Mouse (Mus musculus): ENCODE measurements around the gene Nek7. TPM values are rescaled to one million over a fixed set of nuclear protein-coding genes. Genes with fewer than 3 reads are reported as not detected.

The Nek7 gene
- polyA plus RNA-seq, 1 experiment from 2014 or later = 39.0 TPM

DNA sequence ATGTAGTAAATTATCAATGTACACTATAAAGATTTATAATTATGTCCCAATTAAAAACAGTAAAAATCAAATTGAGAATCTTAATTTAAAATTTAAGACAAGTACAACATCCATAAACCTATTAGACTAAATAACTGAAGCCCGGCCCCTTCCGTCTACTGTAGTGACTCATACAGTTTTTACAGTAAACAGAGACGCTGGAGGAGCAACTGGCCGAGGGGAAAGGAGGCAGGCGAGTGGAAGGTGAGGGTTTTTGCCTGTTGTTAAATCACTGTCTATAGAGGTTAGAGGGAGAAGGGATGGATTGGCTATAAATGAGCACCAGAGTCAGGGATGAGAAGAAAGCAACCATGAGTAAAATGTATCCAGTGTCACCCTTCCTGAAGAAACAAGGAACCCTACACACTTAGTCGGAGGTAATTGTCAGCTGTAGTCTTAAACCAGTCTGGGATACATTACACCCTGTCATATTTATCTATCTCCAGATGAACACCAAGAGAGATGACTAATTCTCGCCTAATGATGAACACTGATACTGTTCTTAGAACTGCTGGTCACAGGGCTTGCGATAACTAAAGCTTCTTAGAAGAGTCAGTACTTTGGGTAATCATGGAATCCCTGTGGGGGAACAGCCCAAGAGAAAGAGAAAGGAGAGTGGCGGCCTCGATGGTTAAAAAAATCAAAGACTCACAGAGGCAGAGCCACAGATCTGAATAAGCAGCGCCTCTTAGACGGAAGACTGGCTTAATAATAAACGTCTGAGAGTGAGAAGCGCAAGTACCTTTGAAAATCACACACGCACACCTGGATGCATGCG is 84.0 kb downstream of the Nek7 start:
- no peak overlapping the region for H3K27ac ChIP-seq (replicated peaks; ENCODE audit: low read depth, low read length)
- H3K9ac ChIP-seq (ENCODE audit: low read length) = no peak overlapping the region
- no peak overlapping the region for H3K4me2 ChIP-seq (ENCODE audit: low read depth, severe bottlenecking)
- no peaks in the 10 kb centered on the region for H3K36me3 ChIP-seq (ENCODE audit: control insufficient read depth, insufficient read depth, low read length)
- H3K27me3 ChIP-seq (ENCODE audit: control insufficient read depth, insufficient read depth, low read length) = no peaks in the 10 kb centered on the region
- no peak for ATAC-seq (ENCODE audit: insufficient number of reproducible peaks, low FRiP score, low TSS enrichment, low read depth)
- no peak for DNase-seq (ENCODE audit: low spot score)
- H3K9me3 ChIP-seq (ENCODE audit: control insufficient read depth, low read length) = no peaks in the 10 kb centered on the region
- peaks cover 8% of the 10 kb centered on the region; the same call in 1 of the 2 replicates for H3K4me1 ChIP-seq (ENCODE audit: control insufficient read depth, insufficient read depth, low read length)
- H3K4me3 ChIP-seq (ENCODE audit: low read depth, low read length) = no peak overlapping the region
- 61% methylated on average over 16 of the region's 16 CpGs for WGBS

DNA sequence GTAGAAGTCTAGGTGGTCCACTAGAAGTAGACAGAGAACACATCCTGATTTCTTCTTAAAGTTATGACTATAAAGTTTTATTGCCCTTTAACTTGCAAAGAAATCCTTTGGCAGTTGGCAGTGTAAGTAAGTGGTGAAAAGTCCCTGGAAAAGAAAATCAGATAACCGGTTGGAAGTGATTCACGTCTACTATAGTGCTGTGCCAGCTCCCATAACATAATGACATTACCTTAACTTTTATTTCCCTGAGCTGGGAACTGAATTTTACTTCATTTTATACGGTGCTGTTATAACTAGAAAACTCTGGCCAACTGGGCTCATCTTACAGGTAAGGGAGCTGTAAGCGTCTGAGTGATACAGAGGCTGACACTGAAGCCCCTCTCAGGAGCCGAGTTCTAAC is 89.3 kb downstream of the Nek7 start:
- no peaks in the 10 kb centered on the region for H3K36me3 ChIP-seq (ENCODE audit: control insufficient read depth, insufficient read depth, low read length)
- ATAC-seq (ENCODE audit: insufficient number of reproducible peaks, low FRiP score, low TSS enrichment, low read depth) (no peak), DNase-seq (ENCODE audit: low spot score) (peak; percentile 3)
- no peak overlapping the region for H3K4me3 ChIP-seq (ENCODE audit: low read depth, low read length)
- peaks cover 4% of the 10 kb centered on the region; the same call in 1 of the 2 replicates for H3K4me1 ChIP-seq (ENCODE audit: control insufficient read depth, insufficient read depth, low read length)
- no peak overlapping the region for H3K4me2 ChIP-seq (ENCODE audit: low read depth, severe bottlenecking)
- H3K9me3 ChIP-seq (ENCODE audit: control insufficient read depth, low read length) = no peaks in the 10 kb centered on the region
- H3K27me3 ChIP-seq (ENCODE audit: control insufficient read depth, insufficient read depth, low read length) = no peaks in the 10 kb centered on the region
- H3K9ac ChIP-seq (ENCODE audit: low read length) = no peak overlapping the region
- 78% methylated on average over 5 of the region's 5 CpGs for WGBS
- H3K27ac ChIP-seq (replicated peaks; ENCODE audit: low read depth, low read length) = no peak overlapping the region

DNA sequence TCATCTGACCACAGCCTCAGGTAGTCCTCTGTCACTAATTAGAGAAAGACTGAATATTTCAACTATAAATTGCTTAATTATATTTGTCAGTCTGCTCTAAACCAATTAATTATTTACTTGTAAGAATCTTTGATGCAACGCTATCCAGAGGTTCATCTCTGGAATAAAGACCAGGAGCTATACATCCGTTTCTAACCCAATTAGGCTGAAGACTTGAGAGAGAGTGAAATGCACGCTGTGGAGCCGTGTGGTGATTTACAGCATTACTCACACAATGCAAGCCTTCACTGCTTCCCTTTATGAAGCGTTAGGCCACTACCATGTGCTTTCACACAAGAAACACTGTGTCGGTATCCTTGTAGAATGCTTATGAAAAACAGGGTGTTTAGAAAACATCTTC is 96.0 kb downstream of the Nek7 start:
- Histone ChIP-seq H3K4me2 (ENCODE audit: low read depth, severe bottlenecking) (no peak overlapping the region), H3K9me3 (ENCODE audit: control insufficient read depth, low read length) (no peaks in the 10 kb centered on the region), H3K27ac (replicated peaks; ENCODE audit: low read depth, low read length) (no peak overlapping the region), H3K9ac (ENCODE audit: low read length) (no peak overlapping the region), H3K4me3 (ENCODE audit: low read depth, low read length) (no peak overlapping the region), H3K4me1 (ENCODE audit: control insufficient read depth, insufficient read depth, low read length) (no peaks in the 10 kb centered on the region; the same call in 1 of the 2 replicates), H3K36me3 (ENCODE audit: control insufficient read depth, insufficient read depth, low read length) (no peaks in the 10 kb centered on the region), H3K27me3 (ENCODE audit: control insufficient read depth, insufficient read depth, low read length) (no peaks in the 10 kb centered on the region)
- WGBS = 19% methylated on average over 6 of the region's 6 CpGs
- ATAC-seq (ENCODE audit: insufficient number of reproducible peaks, low FRiP score, low TSS enrichment, low read depth) (no peak), DNase-seq (ENCODE audit: low spot score) (no peak)

DNA sequence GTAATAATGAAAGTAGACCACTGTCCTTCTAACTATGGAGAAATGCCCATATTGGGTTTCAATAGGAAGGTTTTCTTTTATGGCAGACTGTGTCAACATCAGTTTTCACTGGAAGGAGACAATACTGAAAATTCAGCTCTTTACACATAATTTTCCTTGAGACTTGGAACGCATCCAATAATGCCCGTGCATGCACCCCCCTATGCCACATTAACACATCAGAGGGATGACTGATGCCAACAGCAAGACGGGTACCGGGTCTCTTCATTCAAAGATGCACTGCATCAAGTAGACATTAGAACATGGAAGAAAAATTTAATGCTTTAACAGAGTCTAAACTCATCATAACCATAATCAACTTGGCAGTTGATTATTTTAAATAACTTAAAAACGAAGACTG is 101.7 kb downstream of the Nek7 start:
- Histone ChIP-seq H3K4me2 (ENCODE audit: low read depth, severe bottlenecking) (no peak overlapping the region), H3K27me3 (ENCODE audit: control insufficient read depth, insufficient read depth, low read length) (no peaks in the 10 kb centered on the region), H3K4me3 (ENCODE audit: low read depth, low read length) (no peak overlapping the region), H3K9ac (ENCODE audit: low read length) (no peak overlapping the region), H3K27ac (replicated peaks; ENCODE audit: low read depth, low read length) (no peak overlapping the region), H3K36me3 (ENCODE audit: control insufficient read depth, insufficient read depth, low read length) (no peaks in the 10 kb centered on the region), H3K9me3 (ENCODE audit: control insufficient read depth, low read length) (no peaks in the 10 kb centered on the region), H3K4me1 (ENCODE audit: control insufficient read depth, insufficient read depth, low read length) (peaks cover 6% of the 10 kb centered on the region)
- DNase-seq (ENCODE audit: low spot score) (no peak), ATAC-seq (ENCODE audit: insufficient number of reproducible peaks, low FRiP score, low TSS enrichment, low read depth) (no peak)
- 90% methylated on average over 5 of the region's 5 CpGs for WGBS

DNA sequence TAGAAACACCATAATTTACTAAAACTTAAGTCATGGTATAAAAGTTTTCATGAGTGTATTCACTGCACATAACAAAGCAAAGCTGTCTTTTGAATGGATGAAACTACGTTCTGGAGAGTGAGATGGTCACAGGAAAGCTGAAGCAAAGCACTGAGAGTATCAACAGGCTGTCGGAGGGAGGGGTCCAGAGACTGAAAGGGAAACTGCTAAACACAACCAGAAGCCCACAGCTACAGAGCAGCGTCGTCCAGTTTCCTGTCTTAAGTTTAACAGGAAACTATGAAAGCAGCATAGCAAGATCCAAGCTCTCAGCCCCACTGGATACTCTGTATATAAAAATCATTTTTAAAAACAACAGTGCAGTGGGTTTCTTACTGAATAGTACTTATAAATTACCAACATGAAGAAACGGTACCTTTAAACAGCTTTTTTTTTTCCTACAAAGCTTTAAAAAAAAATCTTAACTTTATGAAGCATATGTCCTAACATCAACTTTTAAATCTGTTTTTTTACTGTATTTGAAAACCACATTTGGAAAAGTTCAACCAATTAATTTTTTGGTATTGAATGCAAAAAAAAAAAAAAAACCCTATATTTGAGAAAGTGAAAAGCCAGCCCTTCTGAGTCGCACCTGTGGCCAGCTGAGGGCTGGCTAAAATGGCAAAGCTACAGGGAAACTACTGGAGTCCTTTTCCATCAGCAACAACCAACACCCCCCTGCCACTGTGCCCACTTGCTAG is 102.4 kb downstream of the Nek7 start:
- 41% methylated on average over 6 of the region's 6 CpGs for WGBS
- H3K36me3 ChIP-seq (ENCODE audit: control insufficient read depth, insufficient read depth, low read length) = no peaks in the 10 kb centered on the region
- H3K4me2 ChIP-seq (ENCODE audit: low read depth, severe bottlenecking) = no peak overlapping the region
- no peak overlapping the region for H3K9ac ChIP-seq (ENCODE audit: low read length)
- DNase-seq (ENCODE audit: low spot score) (no peak), ATAC-seq (ENCODE audit: insufficient number of reproducible peaks, low FRiP score, low TSS enrichment, low read depth) (no peak)
- H3K27me3 ChIP-seq (ENCODE audit: control insufficient read depth, insufficient read depth, low read length) = no peaks in the 10 kb centered on the region
- no peak overlapping the region for H3K27ac ChIP-seq (replicated peaks; ENCODE audit: low read depth, low read length)
- H3K4me1 ChIP-seq (ENCODE audit: control insufficient read depth, insufficient read depth, low read length) = peaks cover 6% of the 10 kb centered on the region
- no peak overlapping the region for H3K4me3 ChIP-seq (ENCODE audit: low read depth, low read length)
- no peaks in the 10 kb centered on the region for H3K9me3 ChIP-seq (ENCODE audit: control insufficient read depth, low read length)

DNA sequence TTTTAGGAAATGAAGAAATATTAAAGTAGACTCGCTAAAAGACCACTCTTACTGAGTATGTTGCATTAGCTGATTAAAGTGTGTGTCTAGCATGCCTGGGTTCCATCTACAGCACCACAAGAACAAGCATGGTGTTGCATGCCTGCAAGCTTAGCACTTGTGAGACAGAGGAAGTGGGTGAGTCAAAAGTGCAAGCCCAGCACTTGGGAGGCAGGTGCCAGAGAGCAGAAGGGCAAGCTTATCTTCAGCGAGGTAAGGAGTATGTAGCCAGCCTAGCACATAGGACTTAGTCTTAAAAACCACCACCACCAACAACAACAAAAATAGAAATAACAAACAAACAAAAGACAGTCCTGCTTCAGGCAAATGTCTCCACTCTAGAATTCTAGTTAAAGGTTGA is 103.0 kb downstream of the Nek7 start:
- H3K4me3 ChIP-seq (ENCODE audit: low read depth, low read length) = no peak overlapping the region
- no peak overlapping the region for H3K27ac ChIP-seq (replicated peaks; ENCODE audit: low read depth, low read length)
- peaks cover 6% of the 10 kb centered on the region for H3K4me1 ChIP-seq (ENCODE audit: control insufficient read depth, insufficient read depth, low read length)
- H3K27me3 ChIP-seq (ENCODE audit: control insufficient read depth, insufficient read depth, low read length) = no peaks in the 10 kb centered on the region
- ATAC-seq (ENCODE audit: insufficient number of reproducible peaks, low FRiP score, low TSS enrichment, low read depth) (no peak), DNase-seq (ENCODE audit: low spot score) (no peak)
- 78% methylated on average over 2 of the region's 2 CpGs for WGBS
- H3K9ac ChIP-seq (ENCODE audit: low read length) = no peak overlapping the region
- no peak overlapping the region for H3K4me2 ChIP-seq (ENCODE audit: low read depth, severe bottlenecking)
- H3K36me3 ChIP-seq (ENCODE audit: control insufficient read depth, insufficient read depth, low read length) = no peaks in the 10 kb centered on the region
- H3K9me3 ChIP-seq (ENCODE audit: control insufficient read depth, low read length) = no peaks in the 10 kb centered on the region

DNA sequence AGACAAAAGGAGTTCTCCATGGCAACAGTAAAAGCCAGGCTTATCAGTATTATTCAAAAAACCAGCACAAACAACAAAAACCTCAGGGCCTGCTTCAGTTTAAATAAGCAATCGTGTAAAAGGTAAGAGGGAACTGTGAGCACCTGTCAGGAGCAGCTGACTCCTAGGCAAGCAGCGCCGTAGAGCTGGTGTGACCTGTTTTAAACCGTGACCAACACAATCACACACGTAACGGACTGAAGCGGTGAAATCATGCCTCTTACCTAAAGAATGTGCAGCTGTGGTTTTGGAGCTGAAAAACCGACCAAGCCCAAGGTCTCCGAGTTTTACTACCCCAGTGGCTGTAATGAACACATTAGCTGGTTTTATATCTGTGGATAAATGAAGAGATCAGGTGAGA is 104.6 kb downstream of the Nek7 start:
- no peaks in the 10 kb centered on the region for H3K36me3 ChIP-seq (ENCODE audit: control insufficient read depth, insufficient read depth, low read length)
- no peak for ATAC-seq (ENCODE audit: insufficient number of reproducible peaks, low FRiP score, low TSS enrichment, low read depth)
- no peaks in the 10 kb centered on the region for H3K9me3 ChIP-seq (ENCODE audit: control insufficient read depth, low read length)
- no peak overlapping the region for H3K27ac ChIP-seq (replicated peaks; ENCODE audit: low read depth, low read length)
- H3K9ac ChIP-seq (ENCODE audit: low read length) = no peak overlapping the region
- WGBS = 73% methylated on average over 9 of the region's 9 CpGs
- no peaks in the 10 kb centered on the region for H3K27me3 ChIP-seq (ENCODE audit: control insufficient read depth, insufficient read depth, low read length)
- H3K4me2 ChIP-seq (ENCODE audit: low read depth, severe bottlenecking) = no peak overlapping the region
- no peak for DNase-seq (ENCODE audit: low spot score)
- H3K4me1 ChIP-seq (ENCODE audit: control insufficient read depth, insufficient read depth, low read length) = peaks cover 6% of the 10 kb centered on the region
- no peak overlapping the region for H3K4me3 ChIP-seq (ENCODE audit: low read depth, low read length)

DNA sequence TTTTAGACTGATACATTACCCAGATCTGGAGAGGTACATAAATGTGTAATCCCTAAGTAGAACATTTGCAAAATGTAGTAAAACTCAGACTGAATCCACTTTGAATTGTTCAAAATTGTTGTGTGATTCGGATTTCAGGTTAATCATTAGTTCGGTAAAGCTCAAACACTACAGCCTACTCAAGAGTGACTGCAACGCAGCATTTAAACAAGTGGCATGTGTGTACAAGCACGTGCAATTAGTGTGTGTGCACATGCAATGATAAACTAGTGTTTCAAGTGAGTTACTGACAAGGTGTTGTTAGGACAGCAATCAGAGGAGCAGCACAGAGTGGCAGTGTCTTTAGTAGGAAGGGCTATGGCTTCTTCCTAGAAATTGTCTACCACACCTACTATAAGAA is 106.0 kb downstream of the Nek7 start:
- ATAC-seq (ENCODE audit: insufficient number of reproducible peaks, low FRiP score, low TSS enrichment, low read depth) = no peak
- 83% methylated on average over 4 of the region's 4 CpGs for WGBS
- Histone ChIP-seq H3K4me3 (ENCODE audit: low read depth, low read length) (no peak overlapping the region), H3K9ac (ENCODE audit: low read length) (no peak overlapping the region), H3K27me3 (ENCODE audit: control insufficient read depth, insufficient read depth, low read length) (no peaks in the 10 kb centered on the region), H3K4me1 (ENCODE audit: control insufficient read depth, insufficient read depth, low read length) (peaks cover 6% of the 10 kb centered on the region), H3K4me2 (ENCODE audit: low read depth, severe bottlenecking) (no peak overlapping the region), H3K27ac (replicated peaks; ENCODE audit: low read depth, low read length) (no peak overlapping the region), H3K36me3 (ENCODE audit: control insufficient read depth, insufficient read depth, low read length) (no peaks in the 10 kb centered on the region), H3K9me3 (ENCODE audit: control insufficient read depth, low read length) (no peaks in the 10 kb centered on the region)
- DNase-seq (ENCODE audit: low spot score) = no peak

Measured in limb, embryonic 11.5 days (tissue).